8 mouse cellular contexts compared by ENCODE assay signal in the genomic region with DNA sequence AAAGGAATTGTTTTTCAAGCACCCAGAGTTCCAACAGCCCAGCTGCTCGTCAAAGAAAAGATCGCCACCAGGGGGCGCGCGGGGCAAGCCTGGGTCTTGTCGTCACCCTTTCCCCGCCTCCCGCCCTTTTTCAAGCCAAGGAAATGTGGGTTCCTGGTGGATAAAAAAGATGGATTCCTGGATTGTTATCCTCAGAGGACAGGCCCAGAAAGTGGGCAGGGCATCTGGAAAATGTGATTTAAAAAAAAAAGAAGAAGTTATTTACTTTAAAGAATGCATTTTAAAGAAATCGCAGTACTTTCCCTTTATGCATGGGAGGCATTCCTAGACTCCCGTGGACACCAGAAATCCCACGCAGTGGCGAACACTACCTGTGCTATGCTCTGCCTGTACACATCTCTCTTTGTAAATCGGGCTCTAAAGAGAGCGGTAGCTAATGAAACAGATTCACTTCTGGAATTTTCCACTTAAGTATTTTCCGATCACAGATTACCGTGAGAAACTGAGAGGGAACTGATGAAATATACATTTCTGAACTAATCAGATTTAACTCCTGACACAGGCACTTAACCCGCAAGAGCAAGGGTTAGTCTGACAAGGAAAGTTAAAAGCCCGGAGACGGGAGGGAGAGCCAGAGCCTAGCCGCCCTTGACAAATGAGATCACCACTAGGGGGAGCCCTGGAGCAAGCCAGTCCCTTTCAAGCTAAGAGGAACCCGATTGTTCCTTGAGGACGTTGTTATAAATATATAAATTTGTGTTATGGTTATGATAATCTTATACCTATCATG. TPM values are rescaled to one million over a fixed set of nuclear protein-coding genes. Genes with fewer than 3 reads are reported as not detected.
DNase-seq lines count a peak whose midpoint lies in the region; ATAC-seq and TF ChIP-seq lines count a peak whose summit lies in the region.

No protein-coding gene starts in this region.

- TF ChIP-seq RAD21 in MEL (IDR thresholded peaks at IDR 0.05; ENCODE audit: low read depth, low read length): peak; percentile 54

- peaks cover 3 to 17% of the 10 kb centered on the region in 2 experiments; a peak in 2 of 4 replicates for H3K4me1 ChIP-seq in MEL (ENCODE audit: control insufficient read depth in 1 of 2, insufficient read depth in 2 of 2, low read length in 2 of 2)
- H3K4me1 ChIP-seq in cerebellum, adult 2 months (ENCODE audit: control insufficient read depth, insufficient read depth, low read length): peaks cover 5% of the 10 kb centered on the region; the same call in 1 of the 2 replicates
- no peaks in the 10 kb centered on the region for H3K4me1 ChIP-seq in lung, embryonic 14.5 days (ENCODE audit: insufficient read depth)

- H3K9ac ChIP-seq in MEL (ENCODE audit: control insufficient read depth, low read depth, low read length, poor library complexity, severe bottlenecking): peak overlapping the region; percentile 69
- peak overlapping the region; percentile 53 for H3K9ac ChIP-seq in lung, embryonic 14.5 days

- H3K79me2 ChIP-seq in MEL (ENCODE audit: control insufficient read depth, insufficient read depth, low read length, poor library complexity): no peaks in the 10 kb centered on the region; the same call in 1 of the 2 replicates

- TF ChIP-seq EP300 in MEL (IDR thresholded peaks at IDR 0.05; ENCODE audit: low read depth in 1 of 2, low read length in 2 of 2): no peak

- peak overlapping the region; percentile 74 for H3K4me2 ChIP-seq in lung, embryonic 14.5 days

- peak; percentile 92 for DNase-seq in MEL (ENCODE audit: low read depth, low spot score)
- DNase-seq in cerebellum, adult 2 months: peak; percentile 90 to 94
- DNase-seq in forelimb bud, embryonic 11.5 days (ENCODE audit: low read depth, low spot score): peak; percentile 91
- peak; percentile 99 for DNase-seq in heart, postnatal 4 days
- DNase-seq in layer of hippocampus, adult 2 months (ENCODE audit: low spot score in 2 of 2): peak; percentile 91 to 99
- DNase-seq in lung, embryonic 14.5 days: peak; percentile 98
- DNase-seq in testis, postnatal 14 days (ENCODE audit: low spot score): peak; percentile 89

- H3K27me3 ChIP-seq in MEL (ENCODE audit: control insufficient read depth in 1 of 2, insufficient read depth in 2 of 2, low read length in 2 of 2): no peaks in the 10 kb centered on the region
- no peaks in the 10 kb centered on the region for H3K27me3 ChIP-seq in cerebellum, adult 2 months (ENCODE audit: control insufficient read depth, insufficient read depth, low read length)
- H3K27me3 ChIP-seq in lung, embryonic 14.5 days (ENCODE audit: insufficient read depth, low read length): no peaks in the 10 kb centered on the region

- TF ChIP-seq POLR2A in MEL (IDR thresholded peaks at IDR 0.05; ENCODE audit: control insufficient read depth in 1 of 2, insufficient read depth in 1 of 2, low read depth in 1 of 2, low read length in 2 of 2, poor library complexity in 1 of 2): no peak
- TF ChIP-seq POLR2A in cerebellum, adult 2 months (IDR thresholded peaks at IDR 0.05; ENCODE audit: borderline replicate concordance, insufficient read depth, low read length): no peak

- H3K4me3 ChIP-seq in MEL (ENCODE audit: control insufficient read depth in 1 of 2, insufficient read depth in 1 of 2, low read depth in 2 of 2, low read length in 2 of 2): peak overlapping the region; percentile 49 to 72
- H3K4me3 ChIP-seq in cerebellum, adult 2 months (replicated peaks; ENCODE audit: insufficient read depth, low read depth, low read length): peak overlapping the region; percentile 57
- peak overlapping the region; percentile 65 for H3K4me3 ChIP-seq in layer of hippocampus, adult 2 months
- H3K4me3 ChIP-seq in lung, embryonic 14.5 days (ENCODE audit: low read depth, low read length): peak overlapping the region; percentile 32

- H3K36me3 ChIP-seq in MEL (ENCODE audit: control insufficient read depth in 1 of 2, insufficient read depth in 2 of 2, low read length in 2 of 2): peaks cover 0 to 6% of the 10 kb centered on the region in 2 experiments; a peak in 2 of 4 replicates
- no peaks in the 10 kb centered on the region for H3K36me3 ChIP-seq in lung, embryonic 14.5 days (ENCODE audit: insufficient read depth)

- H3K9me3 ChIP-seq in MEL (replicated peaks; ENCODE audit: insufficient read depth, low read length): no peaks in the 10 kb centered on the region
- H3K9me3 ChIP-seq in lung, embryonic 14.5 days (ENCODE audit: low read depth, low read length): no peaks in the 10 kb centered on the region

- WGBS in cerebellum, adult 2 months: under 1% methylated on average over 22 of the region's 22 CpGs
- WGBS in lung, embryonic 14.5 days: under 1% methylated on average over 22 of the region's 22 CpGs

- peak overlapping the region; percentile 42 for H3K27ac ChIP-seq in MEL (ENCODE audit: control insufficient read depth, low read depth, low read length)
- H3K27ac ChIP-seq in cerebellum, adult 2 months (ENCODE audit: insufficient read depth, low read length): peak overlapping the region; percentile 32; the same call in 1 of the 2 replicates
- peak overlapping the region; percentile 80 for H3K27ac ChIP-seq in layer of hippocampus, adult 2 months
- peak overlapping the region; percentile 90 for H3K27ac ChIP-seq in lung, embryonic 14.5 days (ENCODE audit: low read depth)

- ATAC-seq in lung, embryonic 14.5 days (ENCODE audit: insufficient read depth): peak; percentile 62
- peak; percentile 59 for ATAC-seq in neutrophil, adult 5-6 weeks (ENCODE audit: extremely low read depth, insufficient number of reproducible peaks, low FRiP score, poor library complexity, severe bottlenecking)

- peak; percentile 78 to 96 (median 90) for TF ChIP-seq CTCF in MEL (IDR thresholded peaks at IDR 0.05 in 2 of 3, conservative IDR thresholded peaks at IDR 0.05 in 1 of 3; ENCODE audit: control insufficient read depth in 1 of 3, insufficient read depth in 1 of 3, low read depth in 2 of 3, low read length in 3 of 3, poor library complexity in 1 of 3, severe bottlenecking in 1 of 3)
- peak; percentile 84 for TF ChIP-seq CTCF in cerebellum, adult 2 months (IDR thresholded peaks at IDR 0.05; ENCODE audit: borderline replicate concordance, insufficient read depth, low read depth, low read length)
- peak; percentile 82 for TF ChIP-seq CTCF in layer of hippocampus, adult 2 months (conservative IDR thresholded peaks at IDR 0.05)
- TF ChIP-seq CTCF in lung, embryonic 14.5 days (IDR thresholded peaks at IDR 0.05; ENCODE audit: low read depth): peak; percentile 93

TF ChIP-seq in MEL, 35 proteins besides CTCF, POLR2A, EP300 and RAD21 (continues in another document):
- TF ChIP-seq CHD1 (IDR thresholded peaks at IDR 0.05; ENCODE audit: low read depth, low read length) (no peak), USF2 (IDR thresholded peaks at IDR 0.05; ENCODE audit: borderline replicate concordance in 1 of 2, insufficient read depth in 1 of 2, low read depth in 1 of 2, low read length in 2 of 2) (no peak), NELFE (IDR thresholded peaks at IDR 0.05; ENCODE audit: low read depth, low read length) (no peak), MAFK (IDR thresholded peaks at IDR 0.05; ENCODE audit: borderline replicate concordance, low read depth, low read length) (no peak), ZNF384 (IDR thresholded peaks at IDR 0.05; ENCODE audit: low read depth, low read length) (no peak)

RNA-seq across cellular contexts. Expression of gene Kctd17, which starts 19.6 kb away (rescaled TPM):
- not detected in 2 replicates for total RNA-seq in MEL (2012; rRNA removed)
- not detected for polyA plus RNA-seq in MEL (2012; ENCODE audit: insufficient read depth in 1 of 2, insufficient read length in 2 of 2, low read depth in 1 of 2, low replicate concordance in 2 of 2, missing spikeins in 1 of 2)
- 316 and 321 TPM in 2 replicates for polyA plus RNA-seq in cerebellum, adult 2 months (2012; rRNA removed)
- 10 to 100 TPM; 72.0 to 74.8 TPM for total RNA-seq in heart, postnatal 4 days (2021)
- 100 to 1,000 TPM; 263 to 271 TPM for total RNA-seq in layer of hippocampus, adult 2 months (2021)
- polyA plus RNA-seq in lung, embryonic 14.5 days (2014; fragmentation: Nextera tagmentation; extraction: Ambion mirVana): 51.8 and 53.9 TPM in 2 replicates
- total RNA-seq in neutrophil, adult 5-6 weeks (2017): not detected in 2 replicates

RNA-seq across cellular contexts. Expression of gene Tmprss6, which starts 20.5 kb away (rescaled TPM):
- total RNA-seq in MEL (2012; rRNA removed): 0.12 and 0.33 TPM in 2 replicates
- polyA plus RNA-seq in MEL (2012; ENCODE audit: insufficient read depth in 1 of 2, insufficient read length in 2 of 2, low read depth in 1 of 2, low replicate concordance in 2 of 2, missing spikeins in 1 of 2): under 1 TPM in 1 of 2 experiments, not detected in 1; 0.11 TPM
- polyA plus RNA-seq in cerebellum, adult 2 months (2012; rRNA removed): 0.06 and 0.08 TPM in 2 replicates
- total RNA-seq in heart, postnatal 4 days (2021): not detected
- 1 to 10 TPM; 1.9 to 3.0 TPM for total RNA-seq in layer of hippocampus, adult 2 months (2021)
- polyA plus RNA-seq in lung, embryonic 14.5 days (2014; fragmentation: Nextera tagmentation; extraction: Ambion mirVana): 0.18 and 0.37 TPM in 2 replicates
- not detected in 2 replicates for total RNA-seq in neutrophil, adult 5-6 weeks (2017)

RNA-seq across cellular contexts. Expression of gene Mpst, which starts 41.7 kb away (rescaled TPM):
- 38.6 and 38.7 TPM in 2 replicates for total RNA-seq in MEL (2012; rRNA removed)
- polyA plus RNA-seq in MEL (2012; ENCODE audit: insufficient read depth in 1 of 2, insufficient read length in 2 of 2, low read depth in 1 of 2, low replicate concordance in 2 of 2, missing spikeins in 1 of 2): 10 to 100 TPM in 1 of 2 experiments, not detected in 1; 86.7 TPM
- polyA plus RNA-seq in cerebellum, adult 2 months (2012; rRNA removed): 67.2 and 68.4 TPM in 2 replicates
- total RNA-seq in heart, postnatal 4 days (2021): 10 to 100 TPM; 21.9 to 24.9 TPM
- 10 to 100 TPM; 29.5 to 31.8 TPM for total RNA-seq in layer of hippocampus, adult 2 months (2021)
- 3.3 and 3.5 TPM in 2 replicates for polyA plus RNA-seq in lung, embryonic 14.5 days (2014; fragmentation: Nextera tagmentation; extraction: Ambion mirVana)
- 9.4 and 11.8 TPM in 2 replicates for total RNA-seq in neutrophil, adult 5-6 weeks (2017)

RNA-seq across cellular contexts. Expression of gene Tst, which starts 42.2 kb away (rescaled TPM):
- total RNA-seq in MEL (2012; rRNA removed): 34.8 and 36.3 TPM in 2 replicates
- polyA plus RNA-seq in MEL (2012; ENCODE audit: insufficient read depth in 1 of 2, insufficient read length in 2 of 2, low read depth in 1 of 2, low replicate concordance in 2 of 2, missing spikeins in 1 of 2): 10 to 100 TPM in 1 of 2 experiments, not detected in 1; 29.5 TPM
- 84.3 and 86.1 TPM in 2 replicates for polyA plus RNA-seq in cerebellum, adult 2 months (2012; rRNA removed)
- 10 to 100 TPM; 16.9 to 20.1 TPM for total RNA-seq in heart, postnatal 4 days (2021)
- 10 to 100 TPM; 35.6 to 40.3 TPM for total RNA-seq in layer of hippocampus, adult 2 months (2021)
- polyA plus RNA-seq in lung, embryonic 14.5 days (2014; fragmentation: Nextera tagmentation; extraction: Ambion mirVana): 51.9 and 53.5 TPM in 2 replicates
- 3.1 and 3.4 TPM in 2 replicates for total RNA-seq in neutrophil, adult 5-6 weeks (2017)

RNA-seq across cellular contexts. Expression of gene Il2rb, which starts 47.1 kb away (rescaled TPM):
- 0.04 TPM in 1 of 2 replicates, not detected in the other for total RNA-seq in MEL (2012; rRNA removed)
- not detected for polyA plus RNA-seq in MEL (2012; ENCODE audit: insufficient read depth in 1 of 2, insufficient read length in 2 of 2, low read depth in 1 of 2, low replicate concordance in 2 of 2, missing spikeins in 1 of 2)
- 0.10 and 0.25 TPM in 2 replicates for polyA plus RNA-seq in cerebellum, adult 2 months (2012; rRNA removed)
- under 1 TPM; 0.27 to 0.41 TPM for total RNA-seq in heart, postnatal 4 days (2021)
- under 1 TPM in 1 of 2 experiments, not detected in 1; 0.20 TPM for total RNA-seq in layer of hippocampus, adult 2 months (2021)
- 0.12 TPM in 1 of 2 replicates, not detected in the other for polyA plus RNA-seq in lung, embryonic 14.5 days (2014; fragmentation: Nextera tagmentation; extraction: Ambion mirVana)
- 5.7 and 5.9 TPM in 2 replicates for total RNA-seq in neutrophil, adult 5-6 weeks (2017)

Comparison
In these comparisons a context has a peak if more than half of its experiments do, and no peak if none do; other contexts are left out.
1. Peak in every context shown above with its lines: DNase-seq, ATAC-seq, H3K4me3 ChIP-seq and H3K27ac ChIP-seq.
2. H3K27ac ChIP-seq: peak in every context shown above with its lines; median percentile 90 in lung, embryonic 14.5 days; 80 in layer of hippocampus, adult 2 months; 42 in MEL; 32 in cerebellum, adult 2 months.
3. RNA of gene Kctd17, which starts 19.6 kb away (total RNA-seq): 263 to 271 TPM in layer of hippocampus, adult 2 months and 72.0 to 74.8 TPM in heart, postnatal 4 days; not detected in neutrophil, adult 5-6 weeks and not detected in MEL; every median in the first group is over 10 times any median in the second.